Mouse (Mus musculus): ENCODE data around the gene Magix. TPM values are rescaled to one million over a fixed set of nuclear protein-coding genes. Genes with fewer than 3 reads are reported as not detected.

Magix gene
- total RNA-seq, 2 experiments from 2014 or later: 24.1 to 26.0 TPM

DNA sequence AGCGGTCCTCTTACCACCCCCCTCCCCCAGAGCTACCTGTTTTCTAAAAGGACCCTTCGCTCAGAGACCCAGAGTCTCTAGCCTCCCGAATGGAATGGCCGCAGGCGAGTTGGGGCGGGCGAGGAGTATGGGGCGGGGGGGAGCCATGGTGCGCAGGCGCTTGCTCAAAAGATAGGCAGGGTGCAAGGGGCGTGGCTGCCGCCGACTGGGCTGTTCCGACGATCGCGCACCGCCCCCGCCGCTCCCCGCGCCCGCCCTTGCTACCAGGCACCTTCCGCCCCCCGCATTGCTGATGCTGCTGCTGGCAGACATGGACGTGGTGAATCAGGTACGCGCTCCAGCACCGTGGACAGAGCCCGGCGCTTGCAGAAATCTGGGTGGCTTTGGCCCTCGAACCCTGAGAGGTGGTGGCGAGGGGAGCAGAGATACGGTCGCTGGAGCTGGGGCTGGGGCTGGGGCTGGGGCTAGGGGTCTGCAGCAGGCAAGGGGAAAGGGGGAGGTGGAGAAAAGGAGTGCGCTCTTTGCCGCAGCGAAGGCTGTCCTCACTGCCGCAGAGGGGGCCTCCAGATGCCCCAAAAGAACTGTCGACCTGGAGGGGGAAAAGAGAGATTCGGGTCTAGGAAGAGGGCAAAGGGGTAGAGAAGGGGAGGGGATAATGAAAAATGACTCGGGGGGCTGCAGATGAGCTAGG is 42.5 kb downstream of the Magix start, which contains the start of gene Syp:
Syp (plus strand) TSS at position 71 of the 691 bp plus-strand sequence.
- intact Hi-C loops (cut with DNase I): no loop called here
- no peak for DNase-seq (ENCODE audit: low spot score)

DNA sequence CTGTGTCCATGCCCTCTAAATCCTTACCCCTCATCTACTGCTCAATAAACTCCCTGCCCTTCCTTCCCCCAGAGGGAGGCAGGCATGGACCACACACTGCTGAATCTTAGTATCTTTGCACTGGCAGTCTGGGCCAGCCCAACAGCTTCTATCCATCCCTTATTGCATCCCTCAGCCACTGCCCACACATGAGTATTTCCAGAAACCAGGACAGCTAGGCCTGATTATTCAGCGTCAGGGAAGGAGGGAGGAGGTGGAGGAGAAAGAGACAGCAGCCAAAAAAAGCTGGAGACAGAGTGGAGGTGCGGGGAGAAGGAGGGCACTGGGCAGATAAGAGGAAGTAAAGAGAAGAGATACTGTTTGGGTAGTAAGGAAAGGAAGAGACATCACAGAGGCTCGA is 46.0 kb downstream of the Magix start:
- intact Hi-C loops (cut with DNase I): no loop called here

DNA sequence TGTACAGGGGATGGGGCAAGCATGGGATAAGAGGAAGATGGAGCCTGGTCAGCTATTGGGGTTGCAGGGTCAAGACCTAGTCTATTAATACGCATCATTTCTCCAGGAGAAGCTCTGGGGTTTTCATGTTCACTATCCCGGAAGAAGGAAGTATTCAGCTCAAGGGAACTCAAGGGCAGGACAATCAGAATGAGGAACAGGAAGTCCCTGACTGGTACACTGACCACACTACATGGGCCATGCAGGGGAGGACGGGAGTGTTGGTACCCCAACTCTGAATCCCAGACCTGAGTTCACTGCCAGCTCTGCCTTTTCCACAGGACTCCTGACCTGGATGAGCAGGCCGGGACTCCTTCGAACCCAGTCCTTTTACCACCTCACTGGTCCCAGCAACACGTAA is 48.5 kb downstream of the Magix start:
- DNase-seq (ENCODE audit: low spot score): no peak
- intact Hi-C loops (cut with DNase I): no loop called here

More for the DNA sequence above, 46.0 kb downstream of the Magix start:
- DNase-seq (ENCODE audit: low spot score): no peak

Other genes starting within 250 kb of the Magix start
- gene Foxp3, start 107.6 kb downstream of the Magix start, total RNA-seq (2021): not detected
- gene Ppp1r3f, start 107.0 kb downstream of the Magix start, total RNA-seq (2021): 1 to 10 TPM; 2.2 to 2.5 TPM
- gene Ccdc22, start 75.7 kb downstream of the Magix start, total RNA-seq (2021): 10 to 100 TPM; 11.6 to 11.9 TPM
- gene Cacna1f, start 74.2 kb downstream of the Magix start, total RNA-seq (2021): not detected
- gene Syp, start 42.8 kb downstream of the Magix start, total RNA-seq (2021): 1 to 10 TPM; 1.7 to 2.4 TPM
- 10 to 100 TPM; 16.5 to 19.9 TPM for gene Prickle3, start 24.0 kb downstream of the Magix start, total RNA-seq (2021)
- 10 to 100 TPM; 41.6 to 54.1 TPM for gene Plp2, start 9.9 kb downstream of the Magix start, total RNA-seq (2021)
- gene Gpkow, start 15.9 kb upstream of the Magix start, total RNA-seq (2021): 10 to 100 TPM; 19.5 to 21.3 TPM
- gene Wdr45, start 33.1 kb upstream of the Magix start, total RNA-seq (2021): 10 to 100 TPM; 34.4 to 44.8 TPM
- under 1 TPM in 1 of 2 experiments, not detected in 1; 0.42 TPM for gene Gm45208, start 41.0 kb upstream of the Magix start, total RNA-seq (2021)
- 1 to 10 TPM; 6.5 to 6.9 TPM for gene Praf2, start 47.2 kb upstream of the Magix start, total RNA-seq (2021)
- gene Ccdc120, start 69.7 kb upstream of the Magix start, total RNA-seq (2021): 1 to 10 TPM in 1 of 2 experiments, under 1 TPM in 1; 0.91 to 2.0 TPM
- 10 to 100 TPM; 15.0 to 16.8 TPM for gene Tfe3, start 81.3 kb upstream of the Magix start, total RNA-seq (2021)
- gene Gripap1, start 108.5 kb upstream of the Magix start, total RNA-seq (2021): 10 to 100 TPM; 24.7 to 26.9 TPM
- under 1 TPM; 0.22 to 0.23 TPM for gene Kcnd1, start 141.0 kb upstream of the Magix start, total RNA-seq (2021)
- gene Otud5, start 160.1 kb upstream of the Magix start, total RNA-seq (2021): 10 to 100 TPM; 25.7 to 28.5 TPM
- gene Pim2, start 197.0 kb upstream of the Magix start, total RNA-seq (2021): 1 to 10 TPM; 2.2 to 3.1 TPM
- 10 to 100 TPM; 11.0 to 17.0 TPM for gene Slc35a2, start 202.8 kb upstream of the Magix start, total RNA-seq (2021)
- gene Pqbp1, start 218.0 kb upstream of the Magix start, total RNA-seq (2021): 10 to 100 TPM; 22.1 to 22.7 TPM
- gene Timm17b, start 218.1 kb upstream of the Magix start, total RNA-seq (2021): 10 to 100 TPM; 49.5 to 50.1 TPM
- gene Gm10491, start 226.6 kb upstream of the Magix start, total RNA-seq (2021): not detected
- gene Gm10490, start 228.3 kb upstream of the Magix start, total RNA-seq (2021): not detected
- gene Pcsk1n, start 238.6 kb upstream of the Magix start, total RNA-seq (2021): under 1 TPM in 1 of 2 experiments, not detected in 1; 0.11 TPM
- not detected for gene Eras, start 247.4 kb upstream of the Magix start, total RNA-seq (2021)